Mouse (Mus musculus): ENCODE data around the gene Mnd1. TPM values are rescaled to one million over a fixed set of nuclear protein-coding genes. Genes with fewer than 3 reads are reported as not detected.

Gene Mnd1
- polyA plus RNA-seq, 1 experiment from 2014 or later, result 15.3 TPM

DNA sequence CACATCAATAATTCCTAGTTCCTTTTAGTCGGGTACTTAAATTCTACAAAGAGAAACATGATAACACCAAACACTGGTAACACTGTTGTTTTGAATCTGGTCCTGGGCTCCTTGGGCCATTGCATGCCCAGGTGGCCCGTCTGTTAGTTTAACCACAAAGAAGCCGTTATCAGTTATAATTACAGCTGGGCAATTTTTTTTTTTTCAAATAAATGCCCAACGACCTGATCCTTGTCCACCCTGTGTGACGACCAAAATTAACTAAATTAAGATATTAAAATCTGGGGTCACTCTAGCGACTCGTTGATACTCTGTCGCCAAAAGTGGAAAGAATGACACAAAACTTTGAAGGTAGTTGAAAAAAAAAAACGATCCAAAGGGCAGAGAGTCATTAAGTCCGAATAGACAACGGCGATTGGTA lies 855 bp downstream of the Mnd1 start:
- no peaks in the 10 kb centered on the region for H3K27me3 ChIP-seq (ENCODE audit: insufficient read depth, low read length)
- H3K9me3 ChIP-seq (replicated peaks; ENCODE audit: low read length), result 0 out of 2 replicates have a peak, but pooled peaks cover 3% of the 10 kb centered on the region
- 0 out of 2 replicates have a peak, but pooled peaks cover 1% of the 10 kb centered on the region for H3K36me3 ChIP-seq (ENCODE audit: insufficient read depth, low read length)
- WGBS, result 7% methylated on average over 12 of the region's 12 CpGs
- H3K4me1 ChIP-seq (replicated peaks; ENCODE audit: insufficient read depth, low read length), result no peaks in the 10 kb centered on the region; the same call in 1 of the 2 replicates
- peak; percentile 26 for DNase-seq (ENCODE audit: low spot score)
- H3K27ac ChIP-seq, result no peak overlapping the region
- peak overlapping the region; percentile 54; the same call in 1 of the 2 replicates for H3K4me3 ChIP-seq (replicated peaks; ENCODE audit: low read depth, low read length)
- ATAC-seq (replicated peaks; ENCODE audit: low FRiP score, low read depth), result no peak
- TF ChIP-seq CTCF (IDR thresholded peaks at IDR 0.05; ENCODE audit: low read depth), result no peak
- no peak overlapping the region for H3K9ac ChIP-seq (ENCODE audit: low read depth, low read length)
- peak overlapping the region; percentile 97 for H3K4me2 ChIP-seq (ENCODE audit: low read length)

DNA sequence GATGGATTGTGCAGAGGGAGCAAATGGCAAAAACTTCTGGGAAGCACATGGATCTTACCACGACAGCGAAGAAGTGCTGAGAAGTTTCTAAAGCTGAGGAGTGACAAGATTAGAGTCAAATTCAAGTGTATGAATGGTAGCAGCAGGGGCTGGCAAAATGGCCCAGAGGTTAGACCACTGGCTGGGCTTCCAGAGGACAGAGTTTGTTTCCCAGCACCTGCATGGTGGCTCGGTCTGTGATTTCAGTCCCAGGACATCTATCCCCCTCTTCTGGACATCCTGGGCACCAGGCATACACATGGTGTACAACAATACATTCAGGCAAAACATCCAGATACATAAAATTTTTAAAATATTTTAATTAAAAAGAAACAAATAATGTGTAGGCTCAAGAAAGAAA lies 5.8 kb downstream of the Mnd1 start:
- H3K4me3 ChIP-seq (replicated peaks; ENCODE audit: low read depth, low read length), result no peak overlapping the region
- ATAC-seq (replicated peaks; ENCODE audit: low FRiP score, low read depth), result no peak
- H3K9ac ChIP-seq (ENCODE audit: low read depth, low read length), result no peak overlapping the region
- TF ChIP-seq CTCF (IDR thresholded peaks at IDR 0.05; ENCODE audit: low read depth), result no peak
- no peaks in the 10 kb centered on the region for H3K36me3 ChIP-seq (ENCODE audit: insufficient read depth, low read length)
- DNase-seq (ENCODE audit: low spot score), result no peak
- H3K4me2 ChIP-seq (ENCODE audit: low read length), result no peak overlapping the region
- no peaks in the 10 kb centered on the region for H3K27me3 ChIP-seq (ENCODE audit: insufficient read depth, low read length)
- no peak overlapping the region for H3K27ac ChIP-seq
- 0 out of 2 replicates have a peak, but pooled peaks cover 3% of the 10 kb centered on the region for H3K9me3 ChIP-seq (replicated peaks; ENCODE audit: low read length)
- no peaks in the 10 kb centered on the region for H3K4me1 ChIP-seq (replicated peaks; ENCODE audit: insufficient read depth, low read length)
- WGBS, result 99% methylated on average over 3 of the region's 3 CpGs

DNA sequence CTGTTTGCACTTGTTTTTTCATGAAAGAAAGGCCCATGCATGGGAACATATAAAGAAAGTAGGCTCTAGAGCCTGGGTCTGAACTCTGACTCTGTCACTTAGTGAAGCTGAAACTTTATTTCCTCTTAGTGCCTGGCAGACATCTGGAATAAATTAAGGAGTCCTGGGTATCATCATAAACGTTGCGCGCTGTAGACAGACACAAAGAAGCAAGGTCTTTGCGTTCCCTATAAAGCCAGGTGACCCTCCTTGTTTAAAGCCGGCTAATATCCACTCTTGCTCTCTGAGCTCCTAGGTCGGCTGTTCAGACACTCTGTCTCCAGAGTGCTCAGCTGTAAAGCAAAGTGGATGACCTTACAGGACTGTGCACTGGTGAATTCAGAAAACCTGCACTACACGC lies 14.6 kb downstream of the Mnd1 start:
- no peak overlapping the region for H3K27ac ChIP-seq
- H3K27me3 ChIP-seq (ENCODE audit: insufficient read depth, low read length), result no peaks in the 10 kb centered on the region
- WGBS, result 51% methylated on average over 7 of the region's 7 CpGs
- DNase-seq (ENCODE audit: low spot score) (no peak), ATAC-seq (replicated peaks; ENCODE audit: low FRiP score, low read depth) (no peak)
- no peak overlapping the region for H3K4me2 ChIP-seq (ENCODE audit: low read length)
- no peak overlapping the region for H3K4me3 ChIP-seq (replicated peaks; ENCODE audit: low read depth, low read length)
- no peak for TF ChIP-seq CTCF (IDR thresholded peaks at IDR 0.05; ENCODE audit: low read depth)
- no peaks in the 10 kb centered on the region for H3K4me1 ChIP-seq (replicated peaks; ENCODE audit: insufficient read depth, low read length)
- H3K9ac ChIP-seq (ENCODE audit: low read depth, low read length), result no peak overlapping the region
- no peaks in the 10 kb centered on the region for H3K9me3 ChIP-seq (replicated peaks; ENCODE audit: low read length)
- no peaks in the 10 kb centered on the region for H3K36me3 ChIP-seq (ENCODE audit: insufficient read depth, low read length)

DNA sequence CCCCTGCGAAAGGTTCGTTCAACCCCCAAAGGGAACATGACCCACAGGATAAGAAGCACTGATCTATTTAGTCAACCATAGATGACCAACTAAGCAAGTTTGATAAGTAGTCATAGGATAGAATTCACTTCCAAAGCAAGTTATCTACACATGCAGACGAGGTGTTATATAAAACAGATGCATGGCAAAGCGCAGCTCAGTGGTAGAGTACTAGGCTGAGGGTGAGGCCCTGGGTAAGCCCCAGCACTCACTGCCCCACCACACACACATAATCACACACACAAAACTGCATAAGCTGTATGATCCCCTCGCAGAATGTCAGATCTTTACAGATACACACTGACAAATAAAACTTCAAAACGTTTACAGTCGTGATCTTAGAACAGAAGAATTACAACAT lies 19.1 kb downstream of the Mnd1 start:
- Histone ChIP-seq H3K27me3 (ENCODE audit: insufficient read depth, low read length) (no peaks in the 10 kb centered on the region), H3K4me1 (replicated peaks; ENCODE audit: insufficient read depth, low read length) (no peaks in the 10 kb centered on the region), H3K4me3 (replicated peaks; ENCODE audit: low read depth, low read length) (no peak overlapping the region), H3K4me2 (ENCODE audit: low read length) (no peak overlapping the region), H3K9ac (ENCODE audit: low read depth, low read length) (no peak overlapping the region), H3K36me3 (ENCODE audit: insufficient read depth, low read length) (no peaks in the 10 kb centered on the region), H3K9me3 (replicated peaks; ENCODE audit: low read length) (no peaks in the 10 kb centered on the region), H3K27ac (no peak overlapping the region)
- 85% methylated on average over 7 of the region's 7 CpGs for whole genome bisulfite sequencing
- no peak for ATAC-seq (replicated peaks; ENCODE audit: low FRiP score, low read depth)
- no peak for TF ChIP-seq CTCF (IDR thresholded peaks at IDR 0.05; ENCODE audit: low read depth)
- no peak for DNase-seq (ENCODE audit: low spot score)

DNA sequence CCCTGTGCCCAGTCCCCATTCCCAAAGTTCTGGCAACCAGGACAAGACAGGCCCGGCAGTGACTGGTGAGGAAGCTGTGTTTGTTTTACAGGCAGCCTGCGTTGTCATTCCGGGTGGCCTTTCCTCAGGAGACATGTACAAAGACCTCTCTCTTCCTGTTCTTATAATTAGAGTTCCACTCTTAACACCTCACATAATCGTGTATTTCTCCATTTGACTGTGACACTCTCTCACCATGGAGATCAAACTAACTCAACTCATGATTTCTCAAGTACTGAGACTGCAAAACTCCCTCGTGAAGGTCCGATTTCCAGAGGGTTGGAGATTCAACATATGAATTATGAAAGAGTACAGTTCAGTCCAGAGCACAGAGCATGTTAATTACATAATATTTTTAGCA lies 19.7 kb downstream of the Mnd1 start:
- Histone ChIP-seq H3K9me3 (replicated peaks; ENCODE audit: low read length) (no peaks in the 10 kb centered on the region), H3K4me2 (ENCODE audit: low read length) (no peak overlapping the region), H3K27ac (no peak overlapping the region), H3K36me3 (ENCODE audit: insufficient read depth, low read length) (no peaks in the 10 kb centered on the region), H3K9ac (ENCODE audit: low read depth, low read length) (no peak overlapping the region), H3K4me1 (replicated peaks; ENCODE audit: insufficient read depth, low read length) (no peaks in the 10 kb centered on the region), H3K27me3 (ENCODE audit: insufficient read depth, low read length) (no peaks in the 10 kb centered on the region), H3K4me3 (replicated peaks; ENCODE audit: low read depth, low read length) (no peak overlapping the region)
- WGBS, result 60% methylated on average over 6 of the region's 6 CpGs
- ATAC-seq (replicated peaks; ENCODE audit: low FRiP score, low read depth) (no peak), DNase-seq (ENCODE audit: low spot score) (no peak)
- TF ChIP-seq CTCF (IDR thresholded peaks at IDR 0.05; ENCODE audit: low read depth), result no peak

DNA sequence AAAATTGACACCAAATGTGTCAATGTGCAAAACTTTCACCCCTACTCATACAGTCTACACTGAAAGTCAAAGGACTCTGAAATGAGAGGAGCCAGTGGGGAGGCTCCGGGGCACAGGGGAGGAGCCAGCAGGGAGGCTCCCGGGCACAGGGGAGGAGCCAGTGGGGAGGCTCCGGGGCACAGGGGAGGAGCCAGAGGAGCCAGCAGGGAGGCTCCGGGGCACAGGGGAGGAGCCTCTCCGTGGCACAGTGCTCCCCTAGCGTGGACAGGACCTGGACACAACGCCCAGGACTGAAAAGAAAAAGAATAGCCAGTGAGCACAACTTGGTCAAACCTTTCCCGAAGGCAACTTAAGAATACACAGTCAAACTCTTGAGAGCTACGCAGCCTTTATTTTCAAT lies 20.2 kb downstream of the Mnd1 start:
- 29% methylated on average over 9 of the region's 9 CpGs for WGBS
- TF ChIP-seq CTCF (IDR thresholded peaks at IDR 0.05; ENCODE audit: low read depth), result no peak
- Histone ChIP-seq H3K9ac (ENCODE audit: low read depth, low read length) (no peak overlapping the region), H3K4me3 (replicated peaks; ENCODE audit: low read depth, low read length) (no peak overlapping the region), H3K9me3 (replicated peaks; ENCODE audit: low read length) (no peaks in the 10 kb centered on the region), H3K36me3 (ENCODE audit: insufficient read depth, low read length) (no peaks in the 10 kb centered on the region), H3K4me1 (replicated peaks; ENCODE audit: insufficient read depth, low read length) (no peaks in the 10 kb centered on the region), H3K27me3 (ENCODE audit: insufficient read depth, low read length) (no peaks in the 10 kb centered on the region), H3K27ac (no peak overlapping the region), H3K4me2 (ENCODE audit: low read length) (no peak overlapping the region)
- no peak for DNase-seq (ENCODE audit: low spot score)
- ATAC-seq (replicated peaks; ENCODE audit: low FRiP score, low read depth), result 0 out of 2 replicates have a peak, but pooled peaks have one; percentile 43

DNA sequence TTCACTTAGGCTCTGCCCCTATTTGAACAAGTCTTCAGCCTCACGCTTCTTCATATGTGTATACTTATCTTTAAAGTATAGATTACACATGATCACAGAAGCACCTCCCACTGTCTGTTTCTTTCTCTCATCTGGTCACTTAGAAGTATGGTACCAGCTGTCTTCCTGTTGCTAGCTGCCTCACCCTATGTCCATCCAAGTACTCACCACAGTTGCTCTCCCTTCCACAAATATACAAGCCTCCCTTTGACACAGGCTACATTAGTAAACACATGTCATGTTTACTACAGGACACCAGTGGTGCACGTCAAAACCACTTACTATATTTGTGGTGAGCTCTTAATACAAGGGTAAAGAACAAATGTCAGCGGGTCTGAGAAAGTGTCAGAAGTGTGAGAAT lies 24.2 kb downstream of the Mnd1 start:
- H3K27ac ChIP-seq, result no peak overlapping the region

More for the DNA sequence above, 24.2 kb downstream of the Mnd1 start:
- 93% methylated on average over 3 of the region's 3 CpGs for WGBS
- H3K4me2 ChIP-seq (ENCODE audit: low read length), result no peak overlapping the region
- H3K36me3 ChIP-seq (ENCODE audit: insufficient read depth, low read length), result no peaks in the 10 kb centered on the region
- H3K4me3 ChIP-seq (replicated peaks; ENCODE audit: low read depth, low read length), result no peak overlapping the region
- H3K9me3 ChIP-seq (replicated peaks; ENCODE audit: low read length), result no peaks in the 10 kb centered on the region
- H3K4me1 ChIP-seq (replicated peaks; ENCODE audit: insufficient read depth, low read length), result peaks cover 10% of the 10 kb centered on the region; the same call in 1 of the 2 replicates
- no peak for TF ChIP-seq CTCF (IDR thresholded peaks at IDR 0.05; ENCODE audit: low read depth)
- H3K9ac ChIP-seq (ENCODE audit: low read depth, low read length), result no peak overlapping the region
- H3K27me3 ChIP-seq (ENCODE audit: insufficient read depth, low read length), result no peaks in the 10 kb centered on the region
- DNase-seq (ENCODE audit: low spot score) (no peak), ATAC-seq (replicated peaks; ENCODE audit: low FRiP score, low read depth) (no peak)

Measured in kidney, postnatal 0 days (tissue).